ENCODE assay signal across 21 mouse cellular contexts in genomic region chr11:80204037-80204436, GRCm38 (mm10). TPM values are rescaled to one million over a fixed set of nuclear protein-coding genes. Genes with fewer than 3 reads are reported as not detected.
A peak's percentile ranks its signal among the peaks of the same experiment; 100 is the strongest.
DNase-seq lines count a peak whose midpoint lies in the region; ATAC-seq and TF ChIP-seq lines count a peak whose summit lies in the region.
"Had no signal": no experiment of that assay in that cellular context is flagged by ENCODE, and none has a peak within 500 bp of the region (broad histone marks: within the 10 kb centered on the region; RNA-seq: fewer than 3 reads in every experiment).

No protein-coding gene starts in this region.

- H3K4me2 ChIP-seq in heart, embryonic 11.5 days: no peak overlapping the region
- H3K4me2 ChIP-seq in hindbrain, postnatal 0 days (ENCODE audit: low read depth, low read length): no peak overlapping the region
- H3K4me2 ChIP-seq: embryonic facial prominence, embryonic 12.5 days; forebrain, embryonic 13.5 days; hindbrain, embryonic 14.5 days; liver, embryonic 13.5 days; midbrain, embryonic 12.5 days; neural tube, embryonic 15.5 days had no signal

- peak; percentile 46 for DNase-seq in heart, adult 11 months
- DNase-seq in cerebellum, postnatal 10 days: peak; percentile 14 to 42
- peak; percentile 38 to 40 for DNase-seq in layer of hippocampus, adult 2 months (ENCODE audit: low spot score in 2 of 2)
- DNase-seq in hindbrain, postnatal 0 days (ENCODE audit: low spot score): no peak
- DNase-seq in left cerebral cortex, adult 18-20 months (ENCODE audit: low spot score in 2 of 2): no peak
- DNase-seq: gastrocnemius, adult 2 months; heart, postnatal 4 days; kidney, adult 8-10 months; kidney, postnatal 10 days; liver, embryonic 13.5 days; lung, adult 2 months; lung, postnatal 14 days had no signal

- H3K36me3 ChIP-seq in heart, embryonic 11.5 days (ENCODE audit: control insufficient read depth, insufficient read depth, low read length): 0 out of 2 replicates have a peak, but pooled peaks cover 3% of the 10 kb centered on the region
- no peaks in the 10 kb centered on the region for H3K36me3 ChIP-seq in hindbrain, postnatal 0 days (ENCODE audit: insufficient read depth, low read length)
- H3K36me3 ChIP-seq: embryonic facial prominence, embryonic 12.5 days; liver, embryonic 13.5 days; midbrain, embryonic 12.5 days; neural tube, embryonic 15.5 days had no signal

- H3K9ac ChIP-seq in heart, embryonic 11.5 days (ENCODE audit: low read depth, low read length): no peak overlapping the region
- H3K9ac ChIP-seq in hindbrain, postnatal 0 days (replicated peaks; ENCODE audit: low read length): no peak overlapping the region
- H3K9ac ChIP-seq: embryonic facial prominence, embryonic 12.5 days; forebrain, embryonic 13.5 days; hindbrain, embryonic 14.5 days; liver, embryonic 13.5 days; midbrain, embryonic 12.5 days; neural tube, embryonic 15.5 days had no signal

- H3K9me3 ChIP-seq in heart, embryonic 11.5 days (replicated peaks; ENCODE audit: control insufficient read depth, low read length): no peaks in the 10 kb centered on the region
- no peaks in the 10 kb centered on the region for H3K9me3 ChIP-seq in hindbrain, postnatal 0 days (ENCODE audit: low read length)
- H3K9me3 ChIP-seq: embryonic facial prominence, embryonic 12.5 days; forebrain, embryonic 13.5 days; liver, embryonic 13.5 days; midbrain, embryonic 12.5 days; neural tube, embryonic 15.5 days had no signal

- H3K27ac ChIP-seq in heart, embryonic 11.5 days (ENCODE audit: low read depth, low read length): no peak overlapping the region
- H3K27ac ChIP-seq in layer of hippocampus, adult 2 months: no peak overlapping the region
- no peak overlapping the region for H3K27ac ChIP-seq in hindbrain, postnatal 0 days
- H3K27ac ChIP-seq: embryonic facial prominence, embryonic 12.5 days; forebrain, embryonic 13.5 days; gastrocnemius, adult 2 months; hindbrain, embryonic 14.5 days; liver, embryonic 13.5 days; midbrain, embryonic 12.5 days; neural tube, embryonic 15.5 days; stomach, postnatal 0 days had no signal

- TF ChIP-seq CTCF in layer of hippocampus, adult 2 months (conservative IDR thresholded peaks at IDR 0.05): no peak
- no peak for TF ChIP-seq CTCF in hindbrain, postnatal 0 days (IDR thresholded peaks at IDR 0.05; ENCODE audit: low read depth)

- H3K4me1 ChIP-seq in heart, embryonic 11.5 days (ENCODE audit: control insufficient read depth, insufficient read depth, low read length): no peaks in the 10 kb centered on the region
- no peaks in the 10 kb centered on the region for H3K4me1 ChIP-seq in hindbrain, postnatal 0 days (ENCODE audit: insufficient read depth, low read length)
- H3K4me1 ChIP-seq: embryonic facial prominence, embryonic 12.5 days; forebrain, embryonic 13.5 days; midbrain, embryonic 12.5 days had no signal

- ATAC-seq in heart, embryonic 11.5 days (replicated peaks; ENCODE audit: insufficient number of reproducible peaks, low FRiP score, low TSS enrichment): no peak
- ATAC-seq in hindbrain, postnatal 0 days: no peak
- ATAC-seq in erythroblast, adult 5-6 weeks (replicated peaks; ENCODE audit: low FRiP score, poor library complexity, severe bottlenecking): no peak
- ATAC-seq: forebrain, embryonic 13.5 days had no signal

- H3K27me3 ChIP-seq in heart, embryonic 11.5 days (ENCODE audit: control insufficient read depth, insufficient read depth, low read length): no peaks in the 10 kb centered on the region
- H3K27me3 ChIP-seq in hindbrain, postnatal 0 days (ENCODE audit: insufficient read depth, low read length): no peaks in the 10 kb centered on the region
- H3K27me3 ChIP-seq: embryonic facial prominence, embryonic 12.5 days; forebrain, embryonic 13.5 days; liver, embryonic 13.5 days; midbrain, embryonic 12.5 days; neural tube, embryonic 15.5 days had no signal

- WGBS in heart, embryonic 11.5 days (ENCODE audit: insufficient replicate concordance): 70% methylated on average over 3 of the region's 3 CpGs
- WGBS in hindbrain, postnatal 0 days: 73% methylated on average over 3 of the region's 3 CpGs

- H3K4me3 ChIP-seq in heart, embryonic 11.5 days (ENCODE audit: low read depth, low read length): no peak overlapping the region
- no peak overlapping the region for H3K4me3 ChIP-seq in layer of hippocampus, adult 2 months
- no peak overlapping the region for H3K4me3 ChIP-seq in hindbrain, postnatal 0 days (ENCODE audit: low read length)
- H3K4me3 ChIP-seq: embryonic facial prominence, embryonic 12.5 days; erythroblast, embryonic 14.5 days; forebrain, embryonic 13.5 days; gastrocnemius, adult 2 months; liver, embryonic 13.5 days; midbrain, embryonic 12.5 days; neural tube, embryonic 15.5 days had no signal

RNA-seq across cellular contexts. Expression of gene Rhot1, which starts 4.8 kb away (rescaled TPM):
- 65.2 and 68.7 TPM in 2 replicates for polyA plus RNA-seq in heart, embryonic 11.5 days (2014; fragmentation: Nextera tagmentation; extraction: Ambion mirVana)
- 10 to 100 TPM; 67.8 to 68.2 TPM for total RNA-seq in layer of hippocampus, adult 2 months (2021)
- 50.0 and 62.1 TPM in 2 replicates for total RNA-seq in hindbrain, postnatal 0 days (2014; rRNA removed)
- 57.4 and 59.1 TPM in 2 replicates for polyA plus RNA-seq in hindbrain, postnatal 0 days (2015; fragmentation: Nextera tagmentation; extraction: Ambion mirVana)
- total RNA-seq in erythroblast, adult 5-6 weeks (2015; ENCODE audit: low replicate concordance): 10.2 and 11.9 TPM in 2 replicates
- total RNA-seq in erythroblast, adult 5-6 weeks (2017; ENCODE audit: low replicate concordance): 9.8 and 10.3 TPM in 2 replicates
- 10 to 100 TPM; 72.1 to 73.3 TPM for total RNA-seq in left cerebral cortex, adult 18-20 months (2021)

RNA-seq across cellular contexts. Expression of gene Rnf135, which starts 20.4 kb away (rescaled TPM):
- 6.1 and 8.3 TPM in 2 replicates for polyA plus RNA-seq in heart, embryonic 11.5 days (2014; fragmentation: Nextera tagmentation; extraction: Ambion mirVana)
- 1 to 10 TPM; 4.1 to 4.9 TPM for total RNA-seq in layer of hippocampus, adult 2 months (2021)
- 2.3 and 5.0 TPM in 2 replicates for total RNA-seq in hindbrain, postnatal 0 days (2014; rRNA removed)
- polyA plus RNA-seq in hindbrain, postnatal 0 days (2015; fragmentation: Nextera tagmentation; extraction: Ambion mirVana): 4.7 and 4.8 TPM in 2 replicates
- not detected in 2 replicates for total RNA-seq in erythroblast, adult 5-6 weeks (2015; ENCODE audit: low replicate concordance)
- total RNA-seq in erythroblast, adult 5-6 weeks (2017; ENCODE audit: low replicate concordance): 0.42 and 0.60 TPM in 2 replicates
- total RNA-seq in left cerebral cortex, adult 18-20 months (2021): 1 to 10 TPM; 3.9 to 4.1 TPM

RNA-seq across cellular contexts. Expression of gene Adap2, which starts 50.1 kb away (rescaled TPM):
- 0.39 and 0.73 TPM in 2 replicates for polyA plus RNA-seq in heart, embryonic 11.5 days (2014; fragmentation: Nextera tagmentation; extraction: Ambion mirVana)
- total RNA-seq in layer of hippocampus, adult 2 months (2021): 1 to 10 TPM; 6.1 to 8.2 TPM
- total RNA-seq in hindbrain, postnatal 0 days (2014; rRNA removed): 4.1 and 4.9 TPM in 2 replicates
- 3.7 and 4.9 TPM in 2 replicates for polyA plus RNA-seq in hindbrain, postnatal 0 days (2015; fragmentation: Nextera tagmentation; extraction: Ambion mirVana)
- 1.7 and 5.0 TPM in 2 replicates for total RNA-seq in erythroblast, adult 5-6 weeks (2015; ENCODE audit: low replicate concordance)
- total RNA-seq in erythroblast, adult 5-6 weeks (2017; ENCODE audit: low replicate concordance): 1.0 and 2.5 TPM in 2 replicates
- total RNA-seq in left cerebral cortex, adult 18-20 months (2021): 1 to 10 TPM; 4.7 to 7.2 TPM
- polyA plus RNA-seq: erythroblast, embryonic 14.5 days had no signal

Comparison
In these comparisons a context has a peak if more than half of its experiments do, and no peak if none do; other contexts are left out.
1. DNase-seq: peak in heart, adult 11 months (single experiment), cerebellum, postnatal 10 days (2 of 2) and layer of hippocampus, adult 2 months (2 of 2); none in hindbrain, postnatal 0 days (single experiment) and left cerebral cortex, adult 18-20 months (0 of 2).